Mouse (Mus musculus): ENCODE measurements at regions not wholly inside any gene's neighbourhood (a gene's known extent, or its start where the extent isn't known, plus 50 kb on each side); places are given as distances from the start of the nearest gene placed in this dataset.

DNA sequence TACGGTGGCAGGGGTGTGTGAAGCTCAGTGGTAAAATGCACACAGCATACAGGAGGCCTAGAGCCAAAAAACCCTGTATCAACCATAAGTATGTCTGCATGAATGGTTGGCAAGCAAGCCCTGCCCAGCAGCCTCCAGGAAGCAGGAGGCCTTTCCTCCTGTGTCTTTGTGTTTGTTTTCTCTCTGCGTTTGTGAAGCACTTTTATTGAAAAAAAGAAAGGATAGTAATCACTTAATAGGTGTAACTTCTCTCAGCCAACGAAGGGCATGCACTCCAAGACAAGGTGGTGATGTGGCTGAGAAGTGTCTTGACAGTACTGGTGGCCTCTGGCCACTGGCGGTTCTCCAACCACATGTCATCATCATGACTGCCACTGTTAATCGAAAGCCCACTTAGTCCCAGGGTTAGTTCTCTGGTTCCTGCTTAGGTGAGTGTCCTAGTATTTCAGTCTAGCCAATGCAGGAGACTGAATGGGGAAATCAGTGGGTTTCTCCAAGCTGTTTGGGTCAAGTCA lies 66.5 kb upstream of the Polg start:
- no peaks in the 10 kb centered on the region for H3K9me3 ChIP-seq (ENCODE audit: control insufficient read depth, low read length)
- 26% methylated on average over 5 of the region's 5 CpGs for WGBS
- H3K9ac ChIP-seq (replicated peaks; ENCODE audit: low read depth, low read length) = peak overlapping the region; percentile 27; the same call in 1 of the 2 replicates
- peaks cover 76% of the 10 kb centered on the region for H3K4me1 ChIP-seq (replicated peaks; ENCODE audit: control insufficient read depth, insufficient read depth, low read length)
- peak overlapping the region; percentile 100 for H3K27ac ChIP-seq (ENCODE audit: low read length)
- no peaks in the 10 kb centered on the region for H3K27me3 ChIP-seq (replicated peaks; ENCODE audit: control insufficient read depth, insufficient read depth, low read length)
- H3K4me2 ChIP-seq (ENCODE audit: low read length) = no peak overlapping the region
- H3K4me3 ChIP-seq (replicated peaks; ENCODE audit: low read length) = no peak overlapping the region
- H3K36me3 ChIP-seq (ENCODE audit: control insufficient read depth, insufficient read depth) = peaks cover 9% of the 10 kb centered on the region; the same call in 1 of the 2 replicates
- ATAC-seq = no peak

DNA sequence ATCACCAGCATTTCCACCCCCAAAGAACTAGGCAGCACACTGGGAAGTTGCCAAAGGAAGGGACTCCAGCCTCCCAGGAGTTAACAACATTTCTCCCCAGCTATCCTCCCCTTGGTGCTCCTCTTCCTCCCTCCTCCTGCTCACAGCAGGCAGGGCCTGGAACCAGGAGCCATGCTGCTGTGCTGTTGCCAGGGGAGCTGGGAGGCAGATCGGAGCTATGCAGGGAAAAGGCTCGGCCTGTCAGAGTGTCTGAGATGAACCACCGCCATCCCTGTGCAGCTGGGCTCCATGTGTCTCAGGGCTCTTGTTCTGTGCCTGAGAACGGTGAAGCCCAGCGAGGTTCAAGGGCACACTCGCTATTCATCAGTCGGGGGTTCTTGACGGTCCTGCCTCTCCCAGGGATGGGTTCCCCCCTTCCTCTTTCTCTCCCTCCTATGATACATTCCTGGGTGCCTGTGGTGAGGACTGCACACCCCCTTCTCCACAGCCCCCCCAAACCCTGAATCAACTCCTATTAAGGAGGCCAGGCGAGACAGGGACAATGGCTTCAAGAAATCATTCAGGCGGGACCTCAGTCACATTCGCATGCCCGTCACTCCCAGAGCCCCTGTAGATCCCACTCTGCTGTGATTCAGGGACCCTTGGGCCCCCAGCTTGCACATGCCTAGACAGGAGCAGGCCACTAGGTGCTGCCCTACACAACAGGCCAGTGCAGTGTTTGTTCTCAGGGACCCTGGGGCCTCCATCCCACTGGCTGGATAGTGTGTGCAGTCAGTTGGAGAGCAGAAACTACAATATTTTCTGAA lies 65.6 kb upstream of the Polg start:
- peak overlapping the region; percentile 100 for H3K27ac ChIP-seq (ENCODE audit: low read length)
- H3K9ac ChIP-seq (replicated peaks; ENCODE audit: low read depth, low read length) = peak overlapping the region; percentile 50
- ATAC-seq = peak; percentile 4; the same call in 1 of the 2 replicates
- H3K4me2 ChIP-seq (ENCODE audit: low read length) = no peak overlapping the region
- H3K27me3 ChIP-seq (replicated peaks; ENCODE audit: control insufficient read depth, insufficient read depth, low read length) = no peaks in the 10 kb centered on the region
- H3K4me3 ChIP-seq (replicated peaks; ENCODE audit: low read length) = no peak overlapping the region
- peaks cover 73% of the 10 kb centered on the region for H3K4me1 ChIP-seq (replicated peaks; ENCODE audit: control insufficient read depth, insufficient read depth, low read length)
- peaks cover 10% of the 10 kb centered on the region; the same call in 1 of the 2 replicates for H3K36me3 ChIP-seq (ENCODE audit: control insufficient read depth, insufficient read depth)
- no peaks in the 10 kb centered on the region for H3K9me3 ChIP-seq (ENCODE audit: control insufficient read depth, low read length)
- WGBS = 2% methylated on average over 12 of the region's 12 CpGs

DNA sequence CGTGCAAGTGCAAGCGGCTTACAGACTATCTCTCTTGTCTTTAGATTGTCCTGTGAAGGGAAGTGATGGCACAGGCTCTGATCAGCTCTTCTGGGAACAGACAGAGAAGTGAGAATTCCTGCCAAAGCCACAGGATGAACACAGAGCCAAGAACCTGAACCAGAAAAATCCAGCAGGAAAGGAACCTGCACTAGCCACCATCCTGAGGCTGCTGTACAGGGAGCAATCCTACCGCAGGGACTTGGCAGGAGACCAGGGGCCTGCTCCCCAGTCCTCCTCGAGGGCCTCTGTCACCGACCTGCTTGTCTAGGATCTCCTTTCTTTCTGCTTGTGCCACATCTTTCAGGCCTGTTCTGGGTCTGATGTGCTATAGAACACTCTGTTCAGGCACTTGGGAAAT lies 65.0 kb upstream of the Polg start:
- Histone ChIP-seq H3K27ac (ENCODE audit: low read length) (peak overlapping the region; percentile 100), H3K9ac (replicated peaks; ENCODE audit: low read depth, low read length) (peak overlapping the region; percentile 50), H3K27me3 (replicated peaks; ENCODE audit: control insufficient read depth, insufficient read depth, low read length) (no peaks in the 10 kb centered on the region), H3K9me3 (ENCODE audit: control insufficient read depth, low read length) (no peaks in the 10 kb centered on the region), H3K4me1 (replicated peaks; ENCODE audit: control insufficient read depth, insufficient read depth, low read length) (peaks cover 73% of the 10 kb centered on the region), H3K4me3 (replicated peaks; ENCODE audit: low read length) (no peak overlapping the region), H3K4me2 (ENCODE audit: low read length) (no peak overlapping the region), H3K36me3 (ENCODE audit: control insufficient read depth, insufficient read depth) (peaks cover 10% of the 10 kb centered on the region; the same call in 1 of the 2 replicates)
- 14% methylated on average over 5 of the region's 5 CpGs for WGBS
- no peak for ATAC-seq

DNA sequence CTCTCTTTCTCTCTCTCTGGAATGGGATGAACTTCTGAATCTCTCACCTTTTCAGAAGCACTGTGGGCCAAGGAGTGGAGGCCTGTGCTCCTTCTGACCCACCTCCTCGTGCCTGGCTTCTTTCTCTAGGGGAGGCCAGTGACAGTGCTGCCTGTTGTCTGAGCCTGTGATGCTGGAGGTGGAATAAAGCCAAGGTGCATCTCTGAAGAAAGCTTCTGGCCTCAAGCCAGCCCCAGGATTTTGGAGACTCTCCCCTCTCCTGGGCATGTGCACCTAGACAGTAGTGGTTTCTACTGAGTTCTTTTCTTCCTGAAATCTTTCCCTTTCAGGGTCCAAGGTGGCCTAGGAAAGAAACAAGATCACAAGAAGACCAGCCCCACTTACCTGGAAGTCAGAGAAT lies 63.3 kb upstream of the Polg start:
- Histone ChIP-seq H3K9me3 (ENCODE audit: control insufficient read depth, low read length) (no peaks in the 10 kb centered on the region), H3K9ac (replicated peaks; ENCODE audit: low read depth, low read length) (no peak overlapping the region), H3K4me3 (replicated peaks; ENCODE audit: low read length) (no peak overlapping the region), H3K4me1 (replicated peaks; ENCODE audit: control insufficient read depth, insufficient read depth, low read length) (peaks cover 80% of the 10 kb centered on the region), H3K36me3 (ENCODE audit: control insufficient read depth, insufficient read depth) (peaks cover 12% of the 10 kb centered on the region; the same call in 1 of the 2 replicates), H3K27me3 (replicated peaks; ENCODE audit: control insufficient read depth, insufficient read depth, low read length) (no peaks in the 10 kb centered on the region), H3K4me2 (ENCODE audit: low read length) (no peak overlapping the region), H3K27ac (ENCODE audit: low read length) (peak overlapping the region; percentile 100)
- ATAC-seq = no peak
- WGBS = 7% methylated on average over 1 of the region's 1 CpGs

DNA sequence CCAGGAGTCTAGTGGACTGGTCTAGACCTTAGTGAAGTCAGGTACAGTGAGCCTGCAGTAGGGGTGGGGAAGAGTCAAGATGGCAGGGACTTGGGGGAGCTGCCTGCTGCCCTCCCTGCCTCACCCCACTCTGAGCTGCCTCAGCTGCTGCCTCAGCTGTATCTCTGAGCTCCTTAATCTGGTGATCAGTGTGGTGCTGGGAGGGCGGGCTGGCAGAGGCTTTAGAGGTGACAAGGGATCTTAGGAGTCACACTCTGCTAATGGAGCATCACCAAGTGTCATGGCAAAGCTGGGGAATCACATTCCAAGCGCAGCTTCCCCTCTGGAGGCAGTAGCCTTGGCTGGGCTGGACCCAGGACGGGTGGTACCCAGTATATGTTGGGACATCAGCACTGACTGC lies 61.8 kb upstream of the Polg start:
- no peak overlapping the region for H3K9ac ChIP-seq (replicated peaks; ENCODE audit: low read depth, low read length)
- no peak overlapping the region for H3K4me2 ChIP-seq (ENCODE audit: low read length)
- H3K36me3 ChIP-seq (ENCODE audit: control insufficient read depth, insufficient read depth) = peaks cover 10% of the 10 kb centered on the region; the same call in 1 of the 2 replicates
- H3K27me3 ChIP-seq (replicated peaks; ENCODE audit: control insufficient read depth, insufficient read depth, low read length) = no peaks in the 10 kb centered on the region
- no peaks in the 10 kb centered on the region for H3K9me3 ChIP-seq (ENCODE audit: control insufficient read depth, low read length)
- H3K4me3 ChIP-seq (replicated peaks; ENCODE audit: low read length) = no peak overlapping the region
- peaks cover 79% of the 10 kb centered on the region for H3K4me1 ChIP-seq (replicated peaks; ENCODE audit: control insufficient read depth, insufficient read depth, low read length)
- ATAC-seq = no peak
- peak overlapping the region; percentile 65 for H3K27ac ChIP-seq (ENCODE audit: low read length)
- 45% methylated on average over 3 of the region's 3 CpGs for WGBS

DNA sequence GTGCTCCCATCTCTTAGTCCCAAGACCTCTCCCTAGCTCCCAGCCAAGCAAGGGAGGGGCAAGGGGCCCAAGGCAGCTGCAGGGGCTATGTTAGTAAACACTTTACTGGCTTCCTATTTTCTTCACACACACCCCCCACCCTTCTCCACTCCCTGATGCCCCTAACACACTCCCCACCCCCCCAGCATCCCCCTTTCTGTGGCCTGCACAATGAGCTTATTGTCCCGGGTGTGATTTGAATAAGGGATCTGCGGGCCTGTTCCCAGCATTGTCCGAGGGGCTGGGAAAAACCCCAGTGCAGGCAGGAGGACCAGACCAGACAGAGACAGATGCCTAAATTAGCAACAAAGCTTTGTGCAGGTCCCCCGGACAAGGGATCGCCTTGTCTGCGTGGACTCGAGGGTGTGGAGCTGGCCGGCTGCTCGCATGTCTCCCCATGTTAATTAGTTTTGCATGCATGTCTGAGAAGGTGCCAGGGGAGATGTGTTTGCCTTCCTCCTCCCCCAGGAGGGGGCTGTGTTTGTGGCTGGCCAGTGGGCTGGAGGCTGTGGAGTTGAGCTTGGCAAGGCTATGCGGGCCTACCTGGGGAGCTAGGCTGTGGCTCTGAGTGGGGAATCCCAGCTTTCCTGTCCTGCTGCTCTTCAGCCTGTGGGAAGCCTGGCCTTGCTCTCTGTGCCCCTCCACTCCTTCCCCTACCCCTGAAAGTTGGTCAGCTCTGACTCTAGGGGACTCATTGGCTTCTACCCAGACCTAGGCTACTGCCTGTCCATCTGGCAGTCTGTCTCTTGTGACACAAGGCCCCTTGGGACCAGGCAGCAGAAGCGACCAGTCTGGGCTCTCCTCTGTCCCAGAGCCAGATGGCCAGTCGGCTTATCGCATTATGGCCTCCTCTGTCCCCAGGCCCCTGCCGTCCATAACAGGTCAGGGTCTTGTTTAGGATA lies 59.8 kb upstream of the Polg start:
- Histone ChIP-seq H3K36me3 (ENCODE audit: control insufficient read depth, insufficient read depth) (peaks cover 11% of the 10 kb centered on the region; the same call in 1 of the 2 replicates), H3K4me3 (replicated peaks; ENCODE audit: low read length) (no peak overlapping the region), H3K9me3 (ENCODE audit: control insufficient read depth, low read length) (no peaks in the 10 kb centered on the region), H3K27me3 (replicated peaks; ENCODE audit: control insufficient read depth, insufficient read depth, low read length) (no peaks in the 10 kb centered on the region), H3K4me1 (replicated peaks; ENCODE audit: control insufficient read depth, insufficient read depth, low read length) (peaks cover 77% of the 10 kb centered on the region), H3K9ac (replicated peaks; ENCODE audit: low read depth, low read length) (peak overlapping the region; percentile 57), H3K27ac (ENCODE audit: low read length) (peak overlapping the region; percentile 94), H3K4me2 (ENCODE audit: low read length) (peak overlapping the region; percentile 9; the same call in 1 of the 2 replicates)
- peak; percentile 71 for ATAC-seq
- WGBS = 10% methylated on average over 14 of the region's 14 CpGs

DNA sequence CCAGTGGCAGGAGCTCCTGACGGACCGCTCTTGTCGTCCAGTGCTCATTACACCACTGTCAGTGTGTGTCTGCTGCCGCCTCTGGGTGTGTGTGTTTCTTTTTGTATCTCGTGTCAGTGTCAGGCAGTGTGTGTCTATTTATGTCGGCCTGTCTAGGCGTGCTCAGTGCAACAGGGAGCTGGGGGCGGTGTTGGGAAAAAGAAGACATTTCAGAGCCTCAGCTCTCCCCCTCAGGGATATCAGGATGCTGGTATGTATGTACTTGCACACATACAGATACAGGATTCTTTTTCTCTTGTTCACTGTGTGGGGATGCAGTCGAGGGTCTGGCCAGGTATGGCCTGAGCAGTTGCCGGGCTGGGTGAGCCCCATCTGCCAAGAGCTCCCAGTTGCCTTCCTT lies 58.8 kb upstream of the Polg start:
- no peaks in the 10 kb centered on the region for H3K27me3 ChIP-seq (replicated peaks; ENCODE audit: control insufficient read depth, insufficient read depth, low read length)
- H3K4me2 ChIP-seq (ENCODE audit: low read length) = no peak overlapping the region; the same call in 1 of the 2 replicates
- H3K4me3 ChIP-seq (replicated peaks; ENCODE audit: low read length) = no peak overlapping the region
- 8% methylated on average over 10 of the region's 10 CpGs for WGBS
- ATAC-seq = no peak
- peaks cover 79% of the 10 kb centered on the region for H3K4me1 ChIP-seq (replicated peaks; ENCODE audit: control insufficient read depth, insufficient read depth, low read length)
- peak overlapping the region; percentile 94 for H3K27ac ChIP-seq (ENCODE audit: low read length)
- H3K36me3 ChIP-seq (ENCODE audit: control insufficient read depth, insufficient read depth) = peaks cover 11% of the 10 kb centered on the region; the same call in 1 of the 2 replicates
- H3K9ac ChIP-seq (replicated peaks; ENCODE audit: low read depth, low read length) = peak overlapping the region; percentile 57
- no peaks in the 10 kb centered on the region for H3K9me3 ChIP-seq (ENCODE audit: control insufficient read depth, low read length)

DNA sequence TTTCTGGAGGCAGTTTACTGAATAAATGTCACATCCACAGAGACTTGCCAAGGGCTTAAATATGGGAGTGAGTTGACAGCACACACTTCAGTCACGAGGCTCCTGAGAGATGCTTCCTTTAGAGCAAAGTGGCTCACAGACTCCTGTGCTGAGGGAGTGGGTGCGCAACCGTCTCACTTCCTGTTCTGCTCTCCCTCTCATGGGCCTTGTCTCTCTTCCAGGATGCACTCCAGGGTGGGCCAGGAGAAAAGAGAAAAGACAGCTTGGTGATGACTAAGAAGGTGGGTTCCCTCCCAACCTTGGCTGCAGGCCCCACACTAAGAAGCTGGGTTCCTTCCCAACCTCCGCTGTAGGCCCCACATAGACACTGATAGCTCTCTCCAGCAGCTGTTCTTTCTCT lies 57.5 kb upstream of the Polg start:
- Histone ChIP-seq H3K9me3 (ENCODE audit: control insufficient read depth, low read length) (no peaks in the 10 kb centered on the region), H3K27me3 (replicated peaks; ENCODE audit: control insufficient read depth, insufficient read depth, low read length) (no peaks in the 10 kb centered on the region), H3K9ac (replicated peaks; ENCODE audit: low read depth, low read length) (peak overlapping the region; percentile 30; the same call in 1 of the 2 replicates), H3K36me3 (ENCODE audit: control insufficient read depth, insufficient read depth) (peaks cover 11% of the 10 kb centered on the region; the same call in 1 of the 2 replicates), H3K27ac (ENCODE audit: low read length) (peak overlapping the region; percentile 94), H3K4me2 (ENCODE audit: low read length) (no peak overlapping the region), H3K4me1 (replicated peaks; ENCODE audit: control insufficient read depth, insufficient read depth, low read length) (peaks cover 87% of the 10 kb centered on the region), H3K4me3 (replicated peaks; ENCODE audit: low read length) (no peak overlapping the region)
- no peak for ATAC-seq
- 38% methylated on average over 4 of the region's 4 CpGs for WGBS

DNA sequence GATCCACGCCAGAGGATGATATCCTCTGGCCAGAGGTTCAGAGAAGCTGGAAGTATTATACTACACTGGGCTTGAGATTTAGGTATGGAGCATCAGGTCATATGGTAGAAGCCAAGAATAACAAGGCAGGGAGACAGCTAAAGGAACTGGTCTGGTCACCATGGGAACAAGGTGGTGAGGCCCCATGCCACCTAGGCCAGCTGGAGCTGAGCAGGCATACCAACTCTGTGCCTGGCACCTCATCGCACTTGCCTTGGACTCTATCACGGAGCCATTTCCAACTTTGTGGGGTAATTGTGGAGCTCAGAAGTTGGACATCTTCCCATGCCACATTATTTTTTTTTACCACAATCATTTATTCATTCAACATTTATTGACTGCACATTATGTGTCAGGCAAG lies 55.9 kb upstream of the Polg start:
- Histone ChIP-seq H3K4me3 (replicated peaks; ENCODE audit: low read length) (no peak overlapping the region), H3K27ac (ENCODE audit: low read length) (peak overlapping the region; percentile 93), H3K4me2 (ENCODE audit: low read length) (no peak overlapping the region), H3K27me3 (replicated peaks; ENCODE audit: control insufficient read depth, insufficient read depth, low read length) (no peaks in the 10 kb centered on the region), H3K9ac (replicated peaks; ENCODE audit: low read depth, low read length) (peak overlapping the region; percentile 12; the same call in 1 of the 2 replicates), H3K4me1 (replicated peaks; ENCODE audit: control insufficient read depth, insufficient read depth, low read length) (peaks cover 96% of the 10 kb centered on the region), H3K36me3 (ENCODE audit: control insufficient read depth, insufficient read depth) (peaks cover 4% of the 10 kb centered on the region; the same call in 1 of the 2 replicates), H3K9me3 (ENCODE audit: control insufficient read depth, low read length) (no peaks in the 10 kb centered on the region)
- no peak for ATAC-seq
- 44% methylated on average over 3 of the region's 3 CpGs for WGBS
